In the genomic region with DNA sequence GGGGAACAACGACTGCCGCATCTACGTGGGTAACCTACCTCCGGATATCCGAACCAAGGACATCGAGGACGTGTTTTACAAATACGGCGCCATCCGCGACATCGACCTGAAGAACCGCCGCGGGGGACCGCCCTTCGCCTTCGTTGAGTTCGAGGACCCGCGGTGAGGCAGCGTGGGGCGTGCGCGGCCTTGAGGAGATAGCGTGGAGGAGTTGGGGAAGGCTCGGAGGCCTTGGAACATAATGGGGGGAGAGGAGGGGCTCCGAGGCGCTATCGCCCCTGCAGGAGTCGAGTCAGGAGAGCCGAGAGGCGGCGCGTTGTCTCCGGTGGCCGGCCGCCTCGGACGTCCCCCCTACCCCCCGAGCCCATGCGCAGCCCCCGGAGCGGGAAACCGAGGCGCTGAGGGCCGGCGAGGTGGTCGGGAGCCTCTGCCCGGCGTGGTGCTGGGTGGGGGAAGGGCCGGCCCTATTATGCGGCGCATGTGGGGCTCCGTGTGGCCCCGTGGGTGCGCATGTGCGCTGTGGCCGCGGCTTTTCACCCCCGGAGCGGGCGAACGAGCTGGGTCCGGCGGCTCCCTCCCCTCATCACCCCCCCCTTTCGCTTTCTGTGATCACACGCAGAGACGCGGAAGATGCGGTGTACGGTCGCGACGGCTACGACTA, we compare ENCODE assay signal across 8 mouse cellular contexts. TPM values are rescaled to one million over a fixed set of nuclear protein-coding genes. Genes with fewer than 3 reads are reported as not detected.
A peak's percentile ranks its signal among the peaks of the same experiment; 100 is the strongest.
DNase-seq lines count a peak whose midpoint lies in the region; ATAC-seq lines count a peak whose summit lies in the region.

No protein-coding gene starts in this region.

- DNase-seq in B cell, adult 2 months: peak; percentile 70 to 73
- DNase-seq in adrenal gland, postnatal 4 days (ENCODE audit: low spot score in 2 of 2): peak; percentile 50 to 51
- peak; percentile 72 for DNase-seq in embryonic facial prominence, embryonic 14.5 days (ENCODE audit: low spot score)
- DNase-seq in kidney, postnatal 10 days: peak; percentile 86
- DNase-seq in liver, embryonic 13.5 days: peak; percentile 51
- DNase-seq in naive thymus-derived CD4-positive, alpha-beta T cell, adult 2 months (ENCODE audit: low read depth): peak; percentile 70

- H3K27me3 ChIP-seq in embryonic facial prominence, embryonic 14.5 days (replicated peaks; ENCODE audit: control insufficient read depth, insufficient read depth, low read length): no peaks in the 10 kb centered on the region
- no peaks in the 10 kb centered on the region for H3K27me3 ChIP-seq in heart, embryonic 14.5 days (ENCODE audit: control insufficient read depth, insufficient read depth, low read length)
- H3K27me3 ChIP-seq in liver, embryonic 13.5 days: no peaks in the 10 kb centered on the region
- no peaks in the 10 kb centered on the region for H3K27me3 ChIP-seq in stomach, embryonic 14.5 days (ENCODE audit: control insufficient read depth, insufficient read depth, low read length)

- H3K4me3 ChIP-seq in embryonic facial prominence, embryonic 14.5 days (ENCODE audit: low read depth, low read length): peak overlapping the region; percentile 93
- H3K4me3 ChIP-seq in heart, embryonic 14.5 days (ENCODE audit: control insufficient read depth in 1 of 2, insufficient read depth in 1 of 2, low read depth in 1 of 2, low read length in 2 of 2): peak overlapping the region; percentile 72 to 100
- peak overlapping the region; percentile 100 for H3K4me3 ChIP-seq in liver, embryonic 13.5 days (replicated peaks)
- H3K4me3 ChIP-seq in stomach, embryonic 14.5 days (ENCODE audit: low read depth, low read length): peak overlapping the region; percentile 98

- ATAC-seq in embryonic facial prominence, embryonic 14.5 days (ENCODE audit: low read depth): peak; percentile 66
- ATAC-seq in heart, embryonic 14.5 days (ENCODE audit: insufficient number of reproducible peaks, insufficient read depth, low FRiP score, low read depth): peak; percentile 73
- ATAC-seq in liver, embryonic 13.5 days (ENCODE audit: low read depth): peak; percentile 46
- peak; percentile 54 for ATAC-seq in stomach, embryonic 14.5 days (ENCODE audit: insufficient number of reproducible peaks, insufficient read depth, low FRiP score, low read depth)

- H3K27ac ChIP-seq in embryonic facial prominence, embryonic 14.5 days (replicated peaks; ENCODE audit: low read depth, low read length): peak overlapping the region; percentile 100
- peak overlapping the region; percentile 98 to 100 for H3K27ac ChIP-seq in heart, embryonic 14.5 days (replicated peaks in 1 of 2; ENCODE audit: control insufficient read depth in 1 of 2, insufficient read depth in 1 of 2, low read depth in 2 of 2, low read length in 2 of 2)
- H3K27ac ChIP-seq in liver, embryonic 13.5 days: peak overlapping the region; percentile 99
- H3K27ac ChIP-seq in stomach, embryonic 14.5 days (ENCODE audit: low read length): peak overlapping the region; percentile 100

- H3K36me3 ChIP-seq in embryonic facial prominence, embryonic 14.5 days (ENCODE audit: control insufficient read depth, insufficient read depth, low read length): peaks cover 38% of the 10 kb centered on the region
- peaks cover 39% of the 10 kb centered on the region for H3K36me3 ChIP-seq in heart, embryonic 14.5 days (ENCODE audit: control insufficient read depth, insufficient read depth, low read length)
- H3K36me3 ChIP-seq in liver, embryonic 13.5 days: peaks cover 37% of the 10 kb centered on the region
- peaks cover 36% of the 10 kb centered on the region for H3K36me3 ChIP-seq in stomach, embryonic 14.5 days (ENCODE audit: control insufficient read depth, insufficient read depth, low read length)

- no peaks in the 10 kb centered on the region for H3K9me3 ChIP-seq in embryonic facial prominence, embryonic 14.5 days (ENCODE audit: control insufficient read depth, low read length)
- no peaks in the 10 kb centered on the region; the same call in 1 of the 2 replicates for H3K9me3 ChIP-seq in heart, embryonic 14.5 days (ENCODE audit: control insufficient read depth, low read length)
- no peaks in the 10 kb centered on the region for H3K9me3 ChIP-seq in liver, embryonic 13.5 days (replicated peaks)
- H3K9me3 ChIP-seq in stomach, embryonic 14.5 days (ENCODE audit: control insufficient read depth, low read depth, low read length): no peaks in the 10 kb centered on the region

- peak overlapping the region; percentile 83 for H3K4me2 ChIP-seq in embryonic facial prominence, embryonic 14.5 days (ENCODE audit: low read depth, low read length)
- H3K4me2 ChIP-seq in heart, embryonic 14.5 days (ENCODE audit: low read length): peak overlapping the region; percentile 71
- H3K4me2 ChIP-seq in liver, embryonic 13.5 days: peak overlapping the region; percentile 80
- peak overlapping the region; percentile 94 for H3K4me2 ChIP-seq in stomach, embryonic 14.5 days (replicated peaks; ENCODE audit: low read depth, low read length)

- H3K4me1 ChIP-seq in embryonic facial prominence, embryonic 14.5 days (ENCODE audit: control insufficient read depth, insufficient read depth, low read length): peaks cover 19% of the 10 kb centered on the region
- H3K4me1 ChIP-seq in heart, embryonic 14.5 days (ENCODE audit: control insufficient read depth in 2 of 2, insufficient read depth in 2 of 2, low read length in 2 of 2): peaks cover 4 to 24% of the 10 kb centered on the region in 2 experiments; a peak in 3 of 4 replicates
- peaks cover 44% of the 10 kb centered on the region for H3K4me1 ChIP-seq in liver, embryonic 13.5 days (replicated peaks)
- peaks cover 22% of the 10 kb centered on the region for H3K4me1 ChIP-seq in stomach, embryonic 14.5 days (ENCODE audit: control insufficient read depth, insufficient read depth, low read length)

- H3K9ac ChIP-seq in embryonic facial prominence, embryonic 14.5 days (ENCODE audit: low read depth, low read length): peak overlapping the region; percentile 98
- H3K9ac ChIP-seq in heart, embryonic 14.5 days (ENCODE audit: low read length): peak overlapping the region; percentile 100
- peak overlapping the region; percentile 100 for H3K9ac ChIP-seq in liver, embryonic 13.5 days
- H3K9ac ChIP-seq in stomach, embryonic 14.5 days (replicated peaks; ENCODE audit: low read depth, low read length): peak overlapping the region; percentile 97

- WGBS in embryonic facial prominence, embryonic 14.5 days: under 1% methylated on average over 56 of the region's 76 CpGs
- under 1% methylated on average over 76 of the region's 76 CpGs for WGBS in heart, embryonic 14.5 days
- WGBS in liver, embryonic 13.5 days (ENCODE audit: insufficient replicate concordance): under 1% methylated on average over 63 of the region's 76 CpGs
- under 1% methylated on average over 76 of the region's 76 CpGs for WGBS in stomach, embryonic 14.5 days

RNA-seq across cellular contexts. Expression of gene Srsf1, which starts 0.8 kb away (rescaled TPM):
- total RNA-seq in adrenal gland, postnatal 4 days (2021): 100 to 1,000 TPM; 299 to 343 TPM
- 291 and 327 TPM in 2 replicates for polyA plus RNA-seq in embryonic facial prominence, embryonic 14.5 days (2014; fragmentation: Nextera tagmentation; extraction: Ambion mirVana)
- polyA plus RNA-seq in heart, embryonic 14.5 days (2014; fragmentation: Nextera tagmentation; extraction: Ambion mirVana): 192 and 199 TPM in 2 replicates
- polyA plus RNA-seq in liver, embryonic 13.5 days (2015; fragmentation: Nextera tagmentation; extraction: Ambion mirVana): 157 and 209 TPM in 2 replicates
- polyA plus RNA-seq in stomach, embryonic 14.5 days (2014; fragmentation: Nextera tagmentation; extraction: Ambion mirVana): 345 and 362 TPM in 2 replicates

RNA-seq across cellular contexts. Expression of gene Vezf1, which starts 20.1 kb away (rescaled TPM):
- total RNA-seq in adrenal gland, postnatal 4 days (2021): 10 to 100 TPM; 56.6 to 56.9 TPM
- 35.3 and 36.6 TPM in 2 replicates for polyA plus RNA-seq in embryonic facial prominence, embryonic 14.5 days (2014; fragmentation: Nextera tagmentation; extraction: Ambion mirVana)
- 23.9 and 26.2 TPM in 2 replicates for polyA plus RNA-seq in heart, embryonic 14.5 days (2014; fragmentation: Nextera tagmentation; extraction: Ambion mirVana)
- polyA plus RNA-seq in liver, embryonic 13.5 days (2015; fragmentation: Nextera tagmentation; extraction: Ambion mirVana): 7.6 and 10.4 TPM in 2 replicates
- polyA plus RNA-seq in stomach, embryonic 14.5 days (2014; fragmentation: Nextera tagmentation; extraction: Ambion mirVana): 46.5 and 50.8 TPM in 2 replicates

RNA-seq across cellular contexts. Expression of gene Cuedc1, which starts 49.9 kb away (rescaled TPM):
- 10 to 100 TPM; 59.3 to 65.2 TPM for total RNA-seq in adrenal gland, postnatal 4 days (2021)
- 17.4 and 17.7 TPM in 2 replicates for polyA plus RNA-seq in embryonic facial prominence, embryonic 14.5 days (2014; fragmentation: Nextera tagmentation; extraction: Ambion mirVana)
- 14.3 and 17.0 TPM in 2 replicates for polyA plus RNA-seq in heart, embryonic 14.5 days (2014; fragmentation: Nextera tagmentation; extraction: Ambion mirVana)
- 1.6 and 1.8 TPM in 2 replicates for polyA plus RNA-seq in liver, embryonic 13.5 days (2015; fragmentation: Nextera tagmentation; extraction: Ambion mirVana)
- 21.7 and 24.9 TPM in 2 replicates for polyA plus RNA-seq in stomach, embryonic 14.5 days (2014; fragmentation: Nextera tagmentation; extraction: Ambion mirVana)

Comparison
In these comparisons a context has a peak if more than half of its experiments do, and no peak if none do; other contexts are left out.
1. Peak in every context shown above with its lines: DNase-seq, ATAC-seq, H3K4me3 ChIP-seq and H3K27ac ChIP-seq.